ENCODE assay signal across 8 mouse cellular contexts in the genomic region with DNA sequence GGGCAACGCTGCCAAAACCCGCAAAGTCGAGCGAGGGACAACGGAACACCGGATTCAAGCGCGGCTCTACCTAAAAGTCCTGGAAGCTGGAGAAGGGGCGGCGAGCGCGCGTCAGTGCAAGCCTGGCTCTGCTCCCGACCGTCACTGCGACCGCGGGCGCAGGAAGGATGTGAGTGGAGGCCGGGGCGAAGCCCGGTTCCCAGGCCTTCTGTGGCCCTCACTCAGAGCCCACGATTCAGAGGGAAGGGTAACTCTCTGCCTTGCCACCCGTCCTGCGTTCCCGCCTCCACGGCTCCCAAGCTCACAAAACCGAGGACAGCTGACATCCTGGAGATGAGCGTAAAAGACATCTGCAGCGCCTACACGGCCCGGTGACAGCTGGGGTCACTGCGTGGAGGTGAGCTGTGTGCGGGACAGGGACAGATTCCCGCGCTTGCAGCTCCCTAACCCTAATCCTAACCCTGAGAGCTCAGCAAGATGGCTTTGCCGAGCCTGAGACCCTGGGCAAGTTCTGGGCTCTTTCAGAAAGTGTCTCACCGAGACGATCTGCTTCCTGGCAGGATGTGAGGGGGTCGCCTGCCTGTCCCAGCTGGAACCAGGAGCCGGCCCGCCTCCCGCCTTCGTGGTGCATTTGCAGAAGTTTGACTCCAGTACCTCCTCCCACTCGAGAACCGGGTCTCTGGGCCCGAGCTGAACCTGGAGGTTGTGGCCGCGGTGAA. TPM values are rescaled to one million over a fixed set of nuclear protein-coding genes. Genes with fewer than 3 reads are reported as not detected.
DNase-seq lines count a peak whose midpoint lies in the region; ATAC-seq and TF ChIP-seq lines count a peak whose summit lies in the region.

No protein-coding gene starts in this region.

- no peak for TF ChIP-seq POLR2A in kidney, adult 2 months (IDR thresholded peaks at IDR 0.05; ENCODE audit: low read depth, low read length)

- no peaks in the 10 kb centered on the region for H3K36me3 ChIP-seq in kidney, adult 2 months (ENCODE audit: control insufficient read depth, insufficient read depth, low read length)
- no peaks in the 10 kb centered on the region for H3K36me3 ChIP-seq in forebrain, embryonic 15.5 days
- H3K36me3 ChIP-seq in midbrain, embryonic 12.5 days = no peaks in the 10 kb centered on the region

- no peaks in the 10 kb centered on the region for H3K27me3 ChIP-seq in kidney, adult 2 months (replicated peaks; ENCODE audit: control insufficient read depth, insufficient read depth, low read length)
- H3K27me3 ChIP-seq in forebrain, embryonic 15.5 days = no peaks in the 10 kb centered on the region; the same call in 1 of the 2 replicates
- H3K27me3 ChIP-seq in midbrain, embryonic 12.5 days = peaks cover 27% of the 10 kb centered on the region

- WGBS in kidney, adult 2 months = 2% methylated on average over 49 of the region's 49 CpGs
- WGBS in forebrain, embryonic 15.5 days = under 1% methylated on average over 49 of the region's 49 CpGs
- WGBS in midbrain, embryonic 12.5 days = under 1% methylated on average over 49 of the region's 49 CpGs

- peak overlapping the region; percentile 79 for H3K4me3 ChIP-seq in kidney, adult 2 months (ENCODE audit: insufficient read depth, low read depth, low read length)
- H3K4me3 ChIP-seq in forebrain, embryonic 15.5 days = peak overlapping the region; percentile 54
- H3K4me3 ChIP-seq in midbrain, embryonic 12.5 days = peak overlapping the region; percentile 67

- H3K4me2 ChIP-seq in forebrain, embryonic 15.5 days (replicated peaks) = peak overlapping the region; percentile 93
- H3K4me2 ChIP-seq in midbrain, embryonic 12.5 days (replicated peaks) = peak overlapping the region; percentile 93

- 0 out of 2 replicates have a peak, but pooled peaks cover 2% of the 10 kb centered on the region for H3K4me1 ChIP-seq in kidney, adult 2 months (ENCODE audit: control insufficient read depth, insufficient read depth, low read length)
- peaks cover 27% of the 10 kb centered on the region for H3K4me1 ChIP-seq in forebrain, embryonic 15.5 days
- peaks cover 31% of the 10 kb centered on the region for H3K4me1 ChIP-seq in midbrain, embryonic 12.5 days

- H3K9ac ChIP-seq in forebrain, embryonic 15.5 days (replicated peaks) = peak overlapping the region; percentile 56
- H3K9ac ChIP-seq in midbrain, embryonic 12.5 days (replicated peaks) = peak overlapping the region; percentile 77

- H3K9me3 ChIP-seq in forebrain, embryonic 15.5 days = no peaks in the 10 kb centered on the region
- no peaks in the 10 kb centered on the region for H3K9me3 ChIP-seq in midbrain, embryonic 12.5 days

- ATAC-seq in forebrain, embryonic 15.5 days (replicated peaks) = peak; percentile 53; the same call in 1 of the 2 replicates
- ATAC-seq in midbrain, embryonic 12.5 days (ENCODE audit: low FRiP score, low read depth) = no peak; the same call in none of the 2 replicates

- H3K27ac ChIP-seq in kidney, adult 2 months (ENCODE audit: insufficient read depth, low read depth, low read length) = peak overlapping the region; percentile 75
- peak overlapping the region; percentile 53 for H3K27ac ChIP-seq in forebrain, embryonic 15.5 days (replicated peaks)
- H3K27ac ChIP-seq in midbrain, embryonic 12.5 days (replicated peaks) = peak overlapping the region; percentile 76

- TF ChIP-seq CTCF in kidney, adult 2 months (conservative IDR thresholded peaks at IDR 0.05; ENCODE audit: insufficient read depth, insufficient read length, low read depth, low read length) = no peak

- DNase-seq in kidney, adult 2 months = no peak
- DNase-seq in kidney, adult 8-10 months = no peak
- DNase-seq in adrenal gland, postnatal 25 days = peak; percentile 26
- DNase-seq in kidney, postnatal 10 days = peak; percentile 69
- DNase-seq in right cerebral cortex, postnatal 4 days = no peak
- no peak for DNase-seq in layer of hippocampus, postnatal 36 days

RNA-seq across cellular contexts. Expression of gene AW011738, which starts 0.5 kb away (rescaled TPM):
- 1.7 and 1.9 TPM in 2 replicates for polyA plus RNA-seq in kidney, adult 2 months (2012; rRNA removed)
- 3.5 and 3.7 TPM in 2 replicates for total RNA-seq in adrenal gland, postnatal 25 days (2021)
- polyA plus RNA-seq in forebrain, embryonic 15.5 days (2015; fragmentation: Nextera tagmentation; extraction: Ambion mirVana) = 4.2 and 4.3 TPM in 2 replicates
- polyA plus RNA-seq in midbrain, embryonic 12.5 days (2016; fragmentation: Nextera tagmentation; extraction: Ambion mirVana) = 7.6 and 8.1 TPM in 2 replicates
- total RNA-seq in layer of hippocampus, postnatal 36 days (2021) = 1 to 10 TPM; 5.5 to 6.6 TPM

RNA-seq across cellular contexts. Expression of gene Isg15, which starts 3.0 kb away (rescaled TPM):
- 11.1 and 17.8 TPM in 2 replicates for polyA plus RNA-seq in kidney, adult 2 months (2012; rRNA removed)
- total RNA-seq in adrenal gland, postnatal 25 days (2021) = 1.8 and 7.2 TPM in 2 replicates
- polyA plus RNA-seq in forebrain, embryonic 15.5 days (2015; fragmentation: Nextera tagmentation; extraction: Ambion mirVana) = 1.5 and 2.1 TPM in 2 replicates
- polyA plus RNA-seq in midbrain, embryonic 12.5 days (2016; fragmentation: Nextera tagmentation; extraction: Ambion mirVana) = 1.3 and 2.0 TPM in 2 replicates
- total RNA-seq in layer of hippocampus, postnatal 36 days (2021) = 1 to 10 TPM in 1 of 2 experiments, not detected in 1; 1.9 TPM

RNA-seq across cellular contexts. Expression of gene Agrn, which starts 6.3 kb away (rescaled TPM):
- polyA plus RNA-seq in kidney, adult 2 months (2012; rRNA removed) = 98.6 and 115 TPM in 2 replicates
- total RNA-seq in adrenal gland, postnatal 25 days (2021) = 33.7 and 46.7 TPM in 2 replicates
- 103 and 108 TPM in 2 replicates for polyA plus RNA-seq in forebrain, embryonic 15.5 days (2015; fragmentation: Nextera tagmentation; extraction: Ambion mirVana)
- 155 and 160 TPM in 2 replicates for polyA plus RNA-seq in midbrain, embryonic 12.5 days (2016; fragmentation: Nextera tagmentation; extraction: Ambion mirVana)
- total RNA-seq in layer of hippocampus, postnatal 36 days (2021) = 100 to 1,000 TPM; 142 to 154 TPM

RNA-seq across cellular contexts. Expression of gene Perm1, which starts 12.1 kb away (rescaled TPM):
- 4.6 and 5.6 TPM in 2 replicates for polyA plus RNA-seq in kidney, adult 2 months (2012; rRNA removed)
- 3.3 and 4.1 TPM in 2 replicates for total RNA-seq in adrenal gland, postnatal 25 days (2021)
- polyA plus RNA-seq in forebrain, embryonic 15.5 days (2015; fragmentation: Nextera tagmentation; extraction: Ambion mirVana) = 1.7 and 2.0 TPM in 2 replicates
- polyA plus RNA-seq in midbrain, embryonic 12.5 days (2016; fragmentation: Nextera tagmentation; extraction: Ambion mirVana) = 2.0 and 2.1 TPM in 2 replicates
- under 1 TPM; 0.28 to 0.37 TPM for total RNA-seq in layer of hippocampus, postnatal 36 days (2021)

RNA-seq across cellular contexts. Expression of gene Plekhn1, which starts 31.1 kb away (rescaled TPM):
- 34.8 and 41.2 TPM in 2 replicates for polyA plus RNA-seq in kidney, adult 2 months (2012; rRNA removed)
- 24.1 and 29.6 TPM in 2 replicates for total RNA-seq in adrenal gland, postnatal 25 days (2021)
- 27.3 and 29.0 TPM in 2 replicates for polyA plus RNA-seq in forebrain, embryonic 15.5 days (2015; fragmentation: Nextera tagmentation; extraction: Ambion mirVana)
- polyA plus RNA-seq in midbrain, embryonic 12.5 days (2016; fragmentation: Nextera tagmentation; extraction: Ambion mirVana) = 29.7 and 31.9 TPM in 2 replicates
- total RNA-seq in layer of hippocampus, postnatal 36 days (2021) = 10 to 100 TPM; 43.1 to 44.9 TPM

Comparison
In these comparisons a context has a peak if more than half of its experiments do, and no peak if none do; other contexts are left out.
1. DNase-seq: peak in adrenal gland, postnatal 25 days (single experiment) and kidney, postnatal 10 days (single experiment); none in kidney, adult 2 months (single experiment), kidney, adult 8-10 months (0 of 2), right cerebral cortex, postnatal 4 days (single experiment) and layer of hippocampus, postnatal 36 days (0 of 2).
2. Peak in every context shown above with its lines, with median percentiles within 50 percentile points of each other: H3K27ac ChIP-seq and H3K4me3 ChIP-seq.